Mouse (Mus musculus): ENCODE results near the gene Tfeb. TPM values are rescaled to one million over a fixed set of nuclear protein-coding genes. Genes with fewer than 3 reads are reported as not detected.

The Tfeb gene
- polyA plus RNA-seq, 1 experiment from 2014 or later = 2.1 TPM

DNA sequence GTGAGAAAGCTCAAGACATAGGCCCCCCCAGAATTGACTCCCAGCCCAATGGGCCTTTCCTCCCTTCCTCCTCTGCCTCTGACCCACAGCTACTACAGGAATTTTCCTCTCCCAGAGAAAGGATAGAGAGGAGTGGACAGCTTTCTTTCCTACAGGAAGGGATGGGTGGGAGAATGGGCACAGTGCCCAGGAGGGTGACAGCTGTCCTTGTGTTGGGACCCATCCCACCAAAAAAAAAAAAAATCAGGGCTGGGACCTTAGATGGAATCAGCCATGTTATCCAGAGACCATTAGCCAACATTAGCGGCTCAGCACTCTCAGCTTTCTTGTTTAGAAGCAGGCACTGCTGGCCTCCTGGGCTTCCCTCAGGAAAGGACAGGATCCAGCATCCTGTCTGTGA, 30.6 kb upstream of the Tfeb start:
- no peak overlapping the region for H3K9ac ChIP-seq (ENCODE audit: low read length)
- WGBS = 75% methylated on average over 1 of the region's 1 CpGs
- peaks cover 8% of the 10 kb centered on the region; the same call in 1 of the 2 replicates for H3K27me3 ChIP-seq (ENCODE audit: control insufficient read depth, insufficient read depth, low read length)
- ATAC-seq (ENCODE audit: low FRiP score) (no peak), DNase-seq (ENCODE audit: low spot score, missing footprints) (no peak)
- H3K36me3 ChIP-seq (ENCODE audit: control insufficient read depth, insufficient read depth, low read length) = 0 out of 2 replicates have a peak, but pooled peaks cover 7% of the 10 kb centered on the region
- no peak overlapping the region for H3K27ac ChIP-seq (ENCODE audit: low read depth, low read length)
- H3K4me1 ChIP-seq (ENCODE audit: control insufficient read depth, insufficient read depth, low read length) = no peaks in the 10 kb centered on the region
- H3K4me2 ChIP-seq = no peak overlapping the region
- H3K9me3 ChIP-seq (ENCODE audit: control insufficient read depth, low read length) = no peaks in the 10 kb centered on the region
- no peak overlapping the region for H3K4me3 ChIP-seq (ENCODE audit: low read depth, low read length)

DNA sequence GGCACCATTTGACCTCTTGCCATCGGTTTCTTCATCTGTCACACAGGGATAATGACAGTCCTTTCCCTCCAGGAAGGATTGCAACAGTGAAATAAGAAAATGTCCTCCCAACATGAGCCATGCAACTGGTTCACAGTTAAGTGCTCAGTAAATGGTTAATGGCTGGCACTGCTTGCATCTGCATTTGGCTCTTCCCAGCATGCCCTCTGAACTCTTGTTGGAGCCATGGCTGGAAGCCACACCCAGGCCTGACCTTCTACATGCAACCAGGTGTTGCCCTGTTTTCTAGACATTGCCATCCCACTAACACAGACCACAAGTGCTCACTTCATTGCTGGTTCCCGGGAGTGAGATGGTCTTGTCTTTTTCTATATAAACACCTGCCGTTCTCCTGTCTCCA, 28.9 kb upstream of the Tfeb start:
- Histone ChIP-seq H3K27me3 (ENCODE audit: control insufficient read depth, insufficient read depth, low read length) (peaks cover 6% of the 10 kb centered on the region; the same call in 1 of the 2 replicates), H3K9ac (ENCODE audit: low read length) (no peak overlapping the region), H3K4me2 (no peak overlapping the region), H3K4me3 (ENCODE audit: low read depth, low read length) (no peak overlapping the region), H3K36me3 (ENCODE audit: control insufficient read depth, insufficient read depth, low read length) (no peaks in the 10 kb centered on the region), H3K27ac (ENCODE audit: low read depth, low read length) (no peak overlapping the region), H3K9me3 (ENCODE audit: control insufficient read depth, low read length) (no peaks in the 10 kb centered on the region), H3K4me1 (ENCODE audit: control insufficient read depth, insufficient read depth, low read length) (no peaks in the 10 kb centered on the region)
- DNase-seq (ENCODE audit: low spot score, missing footprints) (no peak), ATAC-seq (ENCODE audit: low FRiP score) (no peak)
- 87% methylated on average over 3 of the region's 3 CpGs for WGBS

DNA sequence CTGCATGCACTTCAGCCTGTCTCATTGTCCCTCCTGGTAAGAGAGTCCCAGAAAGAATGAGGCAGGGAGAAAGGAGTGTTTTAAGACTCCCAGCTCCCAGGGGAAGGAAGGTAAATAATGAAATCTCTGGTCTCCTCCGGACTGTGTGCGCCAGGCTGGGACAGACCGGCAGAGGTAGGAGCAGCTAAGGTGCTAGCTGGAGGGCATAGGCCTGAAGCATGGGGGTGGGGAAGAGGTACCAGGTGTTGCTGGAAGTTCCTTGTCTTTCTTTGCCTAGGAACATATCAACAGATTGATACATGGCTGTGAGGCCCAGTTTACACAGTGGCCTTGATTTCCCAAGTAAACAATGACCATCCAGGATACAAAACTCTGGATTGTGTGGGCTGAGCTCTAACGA, 27.9 kb upstream of the Tfeb start:
- ATAC-seq (ENCODE audit: low FRiP score) (no peak), DNase-seq (ENCODE audit: low spot score, missing footprints) (no peak)
- no peak overlapping the region for H3K9ac ChIP-seq (ENCODE audit: low read length)
- WGBS = 88% methylated on average over 4 of the region's 4 CpGs
- no peaks in the 10 kb centered on the region for H3K27me3 ChIP-seq (ENCODE audit: control insufficient read depth, insufficient read depth, low read length)
- no peak overlapping the region for H3K4me2 ChIP-seq
- H3K4me3 ChIP-seq (ENCODE audit: low read depth, low read length) = no peak overlapping the region
- H3K27ac ChIP-seq (ENCODE audit: low read depth, low read length) = no peak overlapping the region
- H3K9me3 ChIP-seq (ENCODE audit: control insufficient read depth, low read length) = no peaks in the 10 kb centered on the region
- H3K4me1 ChIP-seq (ENCODE audit: control insufficient read depth, insufficient read depth, low read length) = no peaks in the 10 kb centered on the region
- H3K36me3 ChIP-seq (ENCODE audit: control insufficient read depth, insufficient read depth, low read length) = no peaks in the 10 kb centered on the region

GRCm38 (mm10) chr17:47710036-47710435, 26.8 kb upstream of the Tfeb start:
- Histone ChIP-seq H3K4me3 (ENCODE audit: low read depth, low read length) (no peak overlapping the region), H3K4me1 (ENCODE audit: control insufficient read depth, insufficient read depth, low read length) (no peaks in the 10 kb centered on the region), H3K9me3 (ENCODE audit: control insufficient read depth, low read length) (no peaks in the 10 kb centered on the region), H3K27ac (ENCODE audit: low read depth, low read length) (no peak overlapping the region), H3K27me3 (ENCODE audit: control insufficient read depth, insufficient read depth, low read length) (no peaks in the 10 kb centered on the region), H3K36me3 (ENCODE audit: control insufficient read depth, insufficient read depth, low read length) (no peaks in the 10 kb centered on the region), H3K9ac (ENCODE audit: low read length) (no peak overlapping the region), H3K4me2 (no peak overlapping the region)
- DNase-seq (ENCODE audit: low spot score, missing footprints) (no peak), ATAC-seq (ENCODE audit: low FRiP score) (no peak)
- 77% methylated on average over 3 of the region's 3 CpGs for WGBS

GRCm38 (mm10) chr17:47711883-47712282, 24.9 kb upstream of the Tfeb start:
- no peak for ATAC-seq (ENCODE audit: low FRiP score)

DNA sequence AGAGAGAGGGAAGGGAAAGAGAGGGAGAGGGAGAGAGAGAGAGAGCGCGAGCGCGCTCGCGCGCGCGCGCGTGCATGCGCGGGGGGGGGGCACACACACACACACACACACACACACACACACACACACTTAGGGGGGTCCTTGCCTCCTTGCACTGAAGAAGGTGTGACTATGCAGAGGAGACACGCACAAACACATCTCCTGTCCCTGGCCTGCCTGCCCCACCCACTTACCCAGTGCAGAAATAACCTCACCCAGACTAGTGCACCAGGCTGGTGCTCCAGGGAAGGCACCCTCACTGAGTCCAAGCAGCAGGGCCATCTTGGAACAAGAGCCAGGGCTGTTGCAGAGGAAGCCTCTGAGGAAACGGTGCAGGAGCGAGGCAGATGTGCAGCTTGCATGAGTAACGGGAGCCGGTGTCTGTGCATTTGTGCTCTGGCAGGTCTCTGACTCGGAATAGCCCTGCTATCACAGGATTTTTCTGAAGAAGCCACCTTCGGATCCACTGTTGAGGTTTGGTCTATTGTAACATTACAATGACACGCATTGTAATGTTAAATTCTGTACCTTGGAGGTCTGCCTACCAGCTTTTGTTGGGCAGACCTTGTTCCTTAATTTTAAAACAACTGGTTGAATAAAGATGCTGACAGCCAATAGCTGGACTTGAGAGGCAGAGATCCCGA, 23.8 kb upstream of the Tfeb start:
- ATAC-seq (ENCODE audit: low FRiP score) (no peak), DNase-seq (ENCODE audit: low spot score, missing footprints) (no peak)
- Histone ChIP-seq H3K9ac (ENCODE audit: low read length) (no peak overlapping the region), H3K27me3 (ENCODE audit: control insufficient read depth, insufficient read depth, low read length) (no peaks in the 10 kb centered on the region), H3K36me3 (ENCODE audit: control insufficient read depth, insufficient read depth, low read length) (no peaks in the 10 kb centered on the region), H3K4me1 (ENCODE audit: control insufficient read depth, insufficient read depth, low read length) (no peaks in the 10 kb centered on the region), H3K4me2 (no peak overlapping the region), H3K4me3 (ENCODE audit: low read depth, low read length) (no peak overlapping the region), H3K27ac (ENCODE audit: low read depth, low read length) (no peak overlapping the region), H3K9me3 (ENCODE audit: control insufficient read depth, low read length) (no peaks in the 10 kb centered on the region)
- 43% methylated on average over 13 of the region's 22 CpGs for WGBS

More at GRCm38 (mm10) chr17:47711883-47712282, 24.9 kb upstream of the Tfeb start:
- H3K9me3 ChIP-seq (ENCODE audit: control insufficient read depth, low read length) = no peaks in the 10 kb centered on the region
- no peak overlapping the region for H3K27ac ChIP-seq (ENCODE audit: low read depth, low read length)
- no peaks in the 10 kb centered on the region for H3K36me3 ChIP-seq (ENCODE audit: control insufficient read depth, insufficient read depth, low read length)
- H3K4me1 ChIP-seq (ENCODE audit: control insufficient read depth, insufficient read depth, low read length) = no peaks in the 10 kb centered on the region
- no peaks in the 10 kb centered on the region for H3K27me3 ChIP-seq (ENCODE audit: control insufficient read depth, insufficient read depth, low read length)
- no peak for DNase-seq (ENCODE audit: low spot score, missing footprints)
- H3K4me2 ChIP-seq = no peak overlapping the region
- WGBS = 70% methylated on average over 6 of the region's 6 CpGs
- H3K9ac ChIP-seq (ENCODE audit: low read length) = no peak overlapping the region
- H3K4me3 ChIP-seq (ENCODE audit: low read depth, low read length) = no peak overlapping the region

DNA sequence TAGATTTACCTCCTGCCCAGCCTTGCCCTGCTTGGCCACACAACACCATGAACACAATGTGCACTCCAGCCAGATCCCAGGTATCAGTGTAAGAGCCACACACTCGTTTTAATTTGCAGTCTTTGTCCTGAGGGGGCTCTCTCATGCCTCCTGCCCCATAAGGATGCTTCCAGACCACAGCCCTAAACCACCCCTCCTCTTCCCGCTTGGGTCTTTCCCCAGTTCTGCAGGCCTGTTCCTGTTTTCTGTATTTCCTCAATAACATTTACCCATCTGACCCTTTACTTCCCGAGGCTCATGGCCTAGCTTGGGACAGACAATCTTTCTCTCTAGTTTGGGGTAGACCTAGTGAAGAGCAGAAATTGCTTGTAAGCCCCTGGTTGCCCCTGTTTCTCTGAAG, 21.8 kb upstream of the Tfeb start:
- Histone ChIP-seq H3K27me3 (ENCODE audit: control insufficient read depth, insufficient read depth, low read length) (no peaks in the 10 kb centered on the region), H3K9ac (ENCODE audit: low read length) (no peak overlapping the region), H3K27ac (ENCODE audit: low read depth, low read length) (no peak overlapping the region), H3K4me2 (no peak overlapping the region), H3K9me3 (ENCODE audit: control insufficient read depth, low read length) (no peaks in the 10 kb centered on the region), H3K4me1 (ENCODE audit: control insufficient read depth, insufficient read depth, low read length) (no peaks in the 10 kb centered on the region), H3K4me3 (ENCODE audit: low read depth, low read length) (no peak overlapping the region), H3K36me3 (ENCODE audit: control insufficient read depth, insufficient read depth, low read length) (no peaks in the 10 kb centered on the region)
- WGBS = 62% methylated on average over 3 of the region's 3 CpGs
- ATAC-seq (ENCODE audit: low FRiP score) (no peak), DNase-seq (ENCODE audit: low spot score, missing footprints) (no peak)

DNA sequence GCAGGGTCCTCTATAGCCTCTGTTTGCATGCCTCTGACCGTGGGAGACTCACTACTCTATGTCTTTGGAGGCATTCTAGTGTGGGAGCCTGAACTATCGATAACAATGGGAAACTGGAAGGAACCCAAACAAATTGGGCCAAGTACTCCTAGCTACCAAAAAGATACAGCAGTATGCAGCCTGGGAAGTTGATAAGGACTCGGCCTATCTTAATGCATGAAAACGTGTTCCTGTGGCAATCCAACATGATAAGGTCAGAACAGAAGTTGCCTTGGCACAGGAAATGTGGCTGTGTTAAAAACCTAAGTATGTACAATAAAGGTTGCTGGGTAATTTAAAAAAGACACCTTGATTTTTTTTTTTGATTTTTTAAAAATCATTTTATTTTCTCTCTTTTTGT, 15.6 kb upstream of the Tfeb start:
- Histone ChIP-seq H3K27ac (ENCODE audit: low read depth, low read length) (no peak overlapping the region), H3K9ac (ENCODE audit: low read length) (no peak overlapping the region), H3K4me2 (no peak overlapping the region), H3K27me3 (ENCODE audit: control insufficient read depth, insufficient read depth, low read length) (no peaks in the 10 kb centered on the region), H3K36me3 (ENCODE audit: control insufficient read depth, insufficient read depth, low read length) (no peaks in the 10 kb centered on the region), H3K4me1 (ENCODE audit: control insufficient read depth, insufficient read depth, low read length) (no peaks in the 10 kb centered on the region), H3K4me3 (ENCODE audit: low read depth, low read length) (no peak overlapping the region), H3K9me3 (ENCODE audit: control insufficient read depth, low read length) (no peaks in the 10 kb centered on the region)
- WGBS = 92% methylated on average over 4 of the region's 4 CpGs
- ATAC-seq (ENCODE audit: low FRiP score) = no peak
- DNase-seq (ENCODE audit: low spot score, missing footprints) = no peak

DNA sequence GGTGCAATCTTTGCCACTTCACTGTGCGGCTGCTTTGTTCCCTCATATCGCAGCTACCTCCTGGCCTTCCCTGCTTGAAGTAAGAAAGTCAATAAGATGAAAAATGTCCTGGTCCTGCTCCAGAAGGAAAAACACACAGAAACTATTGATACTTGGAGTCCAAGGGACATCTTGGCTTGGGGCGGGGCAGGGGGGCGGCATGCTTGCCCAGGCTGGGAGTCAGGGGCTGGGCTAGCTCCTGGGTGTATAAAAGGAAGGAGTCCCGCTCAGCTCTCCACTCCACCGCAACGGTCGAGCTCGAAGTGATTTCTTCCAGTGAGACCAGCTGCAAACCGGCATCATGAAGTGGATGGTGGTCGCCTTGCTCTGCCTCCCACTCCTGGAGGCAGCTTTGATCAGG, 10.3 kb upstream of the Tfeb start, which contains the start of gene Pgc:
Gene Pgc, plus strand, starts transcription at position 277 of the 400 bp plus-strand sequence.
- no peak for DNase-seq (ENCODE audit: low spot score, missing footprints)
- Histone ChIP-seq H3K4me3 (ENCODE audit: low read depth, low read length) (no peak within 1 kb of the TSS), H3K9ac (ENCODE audit: low read length) (no peak within 1 kb of the TSS), H3K4me1 (ENCODE audit: control insufficient read depth, insufficient read depth, low read length) (no peaks in the 10 kb centered on the region), H3K27me3 (ENCODE audit: control insufficient read depth, insufficient read depth, low read length) (no peaks in the 10 kb centered on the region), H3K9me3 (ENCODE audit: control insufficient read depth, low read length) (no peaks in the 10 kb centered on the region), H3K36me3 (ENCODE audit: control insufficient read depth, insufficient read depth, low read length) (no peaks in the 10 kb centered on the region), H3K27ac (ENCODE audit: low read depth, low read length) (no peak within 1 kb of the TSS), H3K4me2 (no peak within 1 kb of the TSS)
- 84% methylated on average over 10 of the region's 11 CpGs for whole genome bisulfite sequencing
- ATAC-seq (ENCODE audit: low FRiP score) = no peak

Data from midbrain, embryonic 11.5 days (tissue).